Mouse (Mus musculus): ENCODE data around the gene Irak4.

The Irak4 gene

GRCm38 (mm10) chr15:94628830-94629601 is 85.6 kb downstream of the Irak4 start, which contains the start of gene Tmem117:
Gene Tmem117 (plus strand): TSS chr15:94629232.
- DNase-seq, result peak; percentile 19

- no peak for DNase-seq
Measured at GRCm38 (mm10) chr15:94630553-94630952, 87.1 kb downstream of the Irak4 start.

Measured in thymus, postnatal 4 days (tissue).